Mouse (Mus musculus) embryonic fibroblast, embryonic 13.5 days (primary cell): ENCODE data around the gene Lrrc17.

ENCODE experiments used
- CTCF ChIP-seq: IDR thresholded peaks from 2 replicates; pipeline ENCODE4 v1.5.1; 2011; ENCODE audit warnings: mild to moderate bottlenecking, control low read depth, low read length, moderate library complexity, borderline replicate concordance; ENCODE audit not compliant: insufficient read depth
- POLR2A ChIP-seq: IDR thresholded peaks from 2 replicates; pipeline ENCODE4 v1.6.1; 2011; ENCODE audit warnings: low read depth, mild to moderate bottlenecking, control low read depth, low read length, moderate library complexity

GRCm38 (mm10) chr5:21532126-21532525 is 11.2 kb upstream of the Lrrc17 start:
- TF ChIP-seq POLR2A (no peak), CTCF (no peak)
